Mouse (Mus musculus): ENCODE results near the gene Gm815.

DNA sequence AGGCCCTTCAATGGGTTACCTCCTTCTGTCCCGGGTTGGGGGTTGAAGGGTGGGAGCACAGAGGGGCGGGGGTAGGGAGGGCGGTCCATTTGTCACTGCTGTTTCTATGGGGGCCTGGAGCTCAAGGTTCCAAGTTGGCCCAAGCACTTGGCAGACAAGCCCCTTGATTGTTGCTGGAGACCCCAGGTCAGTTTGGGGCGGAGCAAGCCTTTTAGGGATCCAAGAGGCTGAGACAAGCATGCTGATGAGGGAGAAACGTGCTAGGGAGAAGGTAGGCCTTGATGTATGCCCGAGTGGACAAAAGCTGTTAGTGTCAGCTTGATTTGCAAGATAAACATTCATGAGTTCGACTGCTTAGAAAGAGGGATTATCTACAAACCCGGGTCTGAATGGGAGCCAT lies 40.9 kb upstream of the Gm815 start:
- TF ChIP-seq CTCF (IDR thresholded peaks at IDR 0.05; ENCODE audit: low read depth) (no peak), EP300 (IDR thresholded peaks at IDR 0.05; ENCODE audit: low read depth) (no peak)
